Mouse (Mus musculus): ENCODE results near the gene Agbl3.
A peak's percentile ranks its signal among the peaks of the same experiment; 100 is the strongest.

Gene Agbl3

GRCm38 (mm10) chr6:34872871-34873270, 92.6 kb downstream of the Agbl3 start:
- DNase-seq (ENCODE audit: low read depth, low spot score): no peak

- DNase-seq (ENCODE audit: low read depth, low spot score): no peak
Measured at GRCm38 (mm10) chr6:34874101-34874921, 94.1 kb downstream of the Agbl3 start.

- DNase-seq (ENCODE audit: low read depth, low spot score): no peak
Measured at GRCm38 (mm10) chr6:34875268-34875761, 95.1 kb downstream of the Agbl3 start.

- DNase-seq (ENCODE audit: low read depth, low spot score): no peak
Measured at GRCm38 (mm10) chr6:34875966-34876834, 96.0 kb downstream of the Agbl3 start.

- DNase-seq (ENCODE audit: low read depth, low spot score): no peak
Measured at GRCm38 (mm10) chr6:34876835-34877156, 96.6 kb downstream of the Agbl3 start.

GRCm38 (mm10) chr6:34877509-34878321, 97.5 kb downstream of the Agbl3 start, which contains the start of gene Cyren:
TSS of gene Cyren (minus strand) at chr6:34878060.
- peak; percentile 79 for DNase-seq (ENCODE audit: low read depth, low spot score)

- DNase-seq (ENCODE audit: low read depth, low spot score): no peak
Measured at GRCm38 (mm10) chr6:34879101-34879740, 99.0 kb downstream of the Agbl3 start.

GRCm38 (mm10) chr6:34879911-34880475, 99.8 kb downstream of the Agbl3 start:
- DNase-seq (ENCODE audit: low read depth, low spot score): peak; percentile 59

- no peak for DNase-seq (ENCODE audit: low read depth, low spot score)
Measured at GRCm38 (mm10) chr6:34884724-34885123, 104.5 kb downstream of the Agbl3 start.

- DNase-seq (ENCODE audit: low read depth, low spot score): peak; percentile 66
Measured at GRCm38 (mm10) chr6:34887131-34887850, 107.1 kb downstream of the Agbl3 start.

- DNase-seq (ENCODE audit: low read depth, low spot score): no peak
Measured at GRCm38 (mm10) chr6:34889185-34889584, 109.0 kb downstream of the Agbl3 start.

GRCm38 (mm10) chr6:34895569-34895968, 115.3 kb downstream of the Agbl3 start:
- DNase-seq (ENCODE audit: low read depth, low spot score): no peak

GRCm38 (mm10) chr6:34896168-34896780, 116.0 kb downstream of the Agbl3 start:
- no peak for DNase-seq (ENCODE audit: low read depth, low spot score)

GRCm38 (mm10) chr6:34899127-34899526, 118.9 kb downstream of the Agbl3 start:
- DNase-seq (ENCODE audit: low read depth, low spot score): no peak

GRCm38 (mm10) chr6:34900990-34901389, 120.8 kb downstream of the Agbl3 start:
- no peak for DNase-seq (ENCODE audit: low read depth, low spot score)

- DNase-seq (ENCODE audit: low read depth, low spot score): no peak
Measured at GRCm38 (mm10) chr6:34901911-34902444, 121.7 kb downstream of the Agbl3 start.

- no peak for DNase-seq (ENCODE audit: low read depth, low spot score)
Measured at GRCm38 (mm10) chr6:34902578-34902977, 122.3 kb downstream of the Agbl3 start.

- no peak for DNase-seq (ENCODE audit: low read depth, low spot score)
Measured at GRCm38 (mm10) chr6:34903441-34903840, 123.2 kb downstream of the Agbl3 start.

- no peak for DNase-seq (ENCODE audit: low read depth, low spot score)
Measured at GRCm38 (mm10) chr6:34903851-34904250, 123.6 kb downstream of the Agbl3 start.
